Mouse (Mus musculus) embryonic fibroblast, embryonic 13.5 days (primary cell): Measurements from ENCODE around the gene Rundc1. TPM values are rescaled to one million over a fixed set of nuclear protein-coding genes. Genes with fewer than 3 reads are reported as not detected.
"Not testable (repeated sequence)": the region's sequence is repeated elsewhere in the genome, so short reads cannot be mapped to it uniquely, and the experiment has no call there.

ENCODE experiments used
- H3K27ac ChIP-seq: 2 replicates; pipeline ENCODE4 v1.5.1; 2012; ENCODE audit warnings: low read length, control low read depth, inconsistent platforms; ENCODE audit not compliant: insufficient read depth
- H3K4me1 ChIP-seq: 2 replicates; pipeline ENCODE4 v1.6.1; 2011; ENCODE audit warnings: low read length; ENCODE audit not compliant: control insufficient read depth, insufficient read depth
- H3K4me3 ChIP-seq: 2 replicates; pipeline ENCODE4 v1.5.1; 2011; ENCODE audit warnings: mild to moderate bottlenecking, control low read depth, low read length; ENCODE audit not compliant: insufficient read depth
- CTCF ChIP-seq: IDR thresholded peaks from 2 replicates; pipeline ENCODE4 v1.5.1; 2011; ENCODE audit warnings: mild to moderate bottlenecking, control low read depth, low read length, moderate library complexity, borderline replicate concordance; ENCODE audit not compliant: insufficient read depth
- POLR2A ChIP-seq: IDR thresholded peaks from 2 replicates; pipeline ENCODE4 v1.6.1; 2011; ENCODE audit warnings: low read depth, mild to moderate bottlenecking, control low read depth, low read length, moderate library complexity
- polyA plus RNA-seq: library from polyadenylated mRNA; stranded (reverse); fragments of >200 nt; gene quantifications from 2 replicates; pipeline ENCODE4 v1.2.4, GENCODE M21; 2011; ENCODE audit warnings: low read depth; ENCODE audit not compliant: missing spikeins, insufficient read length

Gene Rundc1
- polyA plus RNA-seq, 1 experiment, result 10.1 TPM

DNA sequence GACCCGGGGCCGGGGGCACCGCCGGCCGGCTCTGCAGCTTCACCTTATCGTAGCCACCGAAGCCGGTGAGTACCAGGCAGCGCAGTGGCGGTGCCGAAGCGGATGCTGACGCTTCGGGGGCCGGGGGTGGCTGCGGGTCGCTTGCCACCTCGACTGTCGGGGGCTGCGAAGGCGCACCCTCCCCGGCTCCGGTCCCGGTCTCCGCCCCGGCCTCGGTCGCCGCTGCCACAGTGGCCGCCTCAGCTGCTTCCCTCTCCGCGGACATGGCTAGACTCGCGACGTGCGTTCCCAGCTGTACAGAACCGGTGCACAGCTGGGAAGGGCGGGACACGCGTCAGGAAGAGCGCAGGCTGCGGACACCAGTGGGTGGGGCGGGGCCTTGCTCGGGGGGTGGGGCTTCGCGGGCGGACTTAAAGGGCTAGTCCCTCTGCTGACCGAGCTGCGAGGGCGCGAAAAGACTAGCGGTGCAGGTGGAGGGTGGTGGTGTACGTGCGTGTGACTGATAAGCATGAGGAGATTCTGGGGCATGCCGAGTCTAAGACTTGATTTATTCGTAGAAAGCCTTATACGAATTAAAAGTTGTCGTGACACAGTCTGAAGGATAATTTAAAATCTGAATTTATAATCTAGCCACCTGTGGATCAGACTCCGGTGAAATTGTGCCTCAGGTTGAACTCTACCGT, 41.1 kb downstream of the Rundc1 start, which contains the start of gene Vat1:
Gene Vat1, minus strand, starts transcription at position 362 of the 683 bp plus-strand sequence.
- 0 out of 2 replicates have a peak, but pooled peaks cover 10% of the 10 kb centered on the region for H3K4me1 ChIP-seq
- TF ChIP-seq CTCF (no peak), POLR2A (peak; percentile 97)
- peak within 1 kb of the TSS; percentile 57 for H3K4me3 ChIP-seq
- H3K27ac ChIP-seq, result peak within 1 kb of the TSS; percentile 76

DNA sequence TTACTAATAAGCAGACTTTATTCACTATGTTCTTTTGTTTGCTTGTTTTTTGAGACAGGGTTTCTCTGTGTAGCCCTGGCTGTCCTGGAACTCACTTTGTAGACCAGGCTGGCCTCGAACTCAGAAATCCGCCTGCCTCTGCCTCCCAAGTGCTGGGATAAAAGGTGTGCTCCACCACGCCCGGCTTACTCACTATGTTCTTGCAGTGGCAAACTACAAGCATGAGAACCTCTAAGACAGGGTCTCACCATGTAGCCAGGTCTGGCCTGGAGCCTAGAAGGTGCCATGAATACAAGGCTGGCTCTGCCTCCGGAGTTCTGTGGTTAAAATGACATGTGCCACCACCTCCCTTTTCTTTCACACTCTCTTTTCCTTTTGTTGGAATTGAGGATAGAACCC, 41.7 kb downstream of the Rundc1 start:
- H3K4me3 ChIP-seq, result peak overlapping the region; percentile 57
- not testable (repeated sequence) for H3K4me1 ChIP-seq, H3K27ac ChIP-seq

DNA sequence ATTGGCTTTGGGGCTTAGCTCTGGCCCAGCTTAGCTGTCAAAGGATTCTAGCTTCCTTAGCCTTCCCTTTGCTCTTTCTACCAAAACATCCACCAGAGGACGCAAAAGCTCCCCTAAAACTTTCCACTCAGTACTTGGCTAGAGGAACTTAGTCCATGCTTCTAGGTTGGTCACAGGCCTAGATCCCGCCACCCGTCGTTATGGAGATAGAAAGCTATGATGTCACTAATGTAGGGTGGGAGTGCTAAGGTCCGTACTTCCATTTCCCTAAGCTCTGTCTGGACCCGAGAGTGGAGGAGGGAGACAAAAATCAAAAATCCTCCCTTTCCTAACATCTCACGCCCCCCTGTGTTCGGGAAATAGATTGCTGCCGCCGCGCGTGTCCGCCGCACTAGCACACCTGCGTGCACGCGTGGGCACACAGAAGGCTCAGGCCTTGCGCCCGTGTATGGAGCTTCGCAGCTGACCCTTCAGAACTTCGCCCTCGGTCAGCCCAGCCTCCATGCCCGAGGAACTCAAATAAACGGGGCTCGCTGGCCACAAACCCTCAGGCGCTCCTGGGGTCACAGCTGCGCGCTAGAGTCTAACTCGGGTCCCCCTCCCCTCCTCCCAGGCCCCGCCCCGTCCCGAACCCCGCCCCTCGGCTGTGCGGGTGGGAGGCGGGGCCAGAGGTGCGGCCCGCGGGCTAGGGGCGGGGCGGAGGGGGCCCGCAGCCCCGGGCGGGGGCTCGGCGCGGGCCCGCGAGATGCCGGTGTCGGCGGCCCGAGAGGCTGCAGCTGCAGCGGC, 42.8 kb downstream of the Rundc1 start:
- H3K4me1 ChIP-seq, result 0 out of 2 replicates have a peak, but pooled peaks cover 5% of the 10 kb centered on the region
- TF ChIP-seq POLR2A, result 0 out of 2 replicates have a peak, but pooled peaks have one; percentile 18
- TF ChIP-seq CTCF, result 0 out of 2 replicates have a peak, but pooled peaks have one; percentile 14
- H3K27ac ChIP-seq, result no peak overlapping the region
- H3K4me3 ChIP-seq, result peak overlapping the region; percentile 71

DNA sequence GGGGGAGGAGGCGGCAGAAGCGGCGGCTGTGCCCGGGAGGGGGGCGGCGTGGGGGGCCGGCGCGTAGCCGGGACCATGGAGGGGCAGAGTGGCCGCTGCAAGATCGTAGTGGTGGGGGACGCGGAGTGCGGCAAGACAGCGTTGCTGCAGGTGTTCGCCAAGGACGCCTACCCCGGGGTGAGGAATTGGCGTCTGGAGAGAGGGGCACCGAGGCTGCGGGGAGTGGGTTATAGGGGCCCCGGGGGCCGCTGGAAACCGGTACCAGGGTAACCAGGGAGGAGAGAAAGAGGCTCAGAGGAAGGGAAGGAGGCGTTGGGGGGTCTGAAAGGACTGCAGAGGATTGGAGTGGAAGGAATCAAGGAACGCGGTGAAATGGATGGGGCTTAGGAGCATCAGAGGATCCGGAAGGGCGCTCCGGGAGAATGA, 43.4 kb downstream of the Rundc1 start:
- H3K27ac ChIP-seq, result no peak overlapping the region
- peak overlapping the region; percentile 71 for H3K4me3 ChIP-seq
- TF ChIP-seq CTCF, result no peak
- TF ChIP-seq POLR2A, result peak; percentile 5; the same call in 1 of the 2 replicates
- 0 out of 2 replicates have a peak, but pooled peaks cover 5% of the 10 kb centered on the region for H3K4me1 ChIP-seq

DNA sequence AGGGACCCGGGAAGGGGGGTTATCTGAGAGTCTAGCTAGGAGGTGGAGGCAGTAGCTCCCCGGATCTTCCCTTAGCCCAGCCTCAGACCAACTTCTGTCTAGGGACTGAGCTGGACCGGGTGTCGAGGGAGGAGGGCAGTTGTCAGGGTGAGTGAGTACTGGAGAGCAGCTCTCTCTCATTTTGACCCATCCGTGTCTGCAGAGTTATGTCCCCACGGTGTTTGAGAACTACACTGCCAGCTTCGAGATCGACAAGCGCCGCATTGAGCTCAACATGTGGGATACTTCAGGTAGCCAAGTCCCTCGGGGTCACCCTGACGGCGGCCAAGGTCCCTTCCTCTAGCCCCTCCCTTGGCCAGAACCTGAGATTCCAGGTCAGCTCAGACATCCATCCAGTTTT, 43.8 kb downstream of the Rundc1 start:
- no peak overlapping the region for H3K27ac ChIP-seq
- H3K4me3 ChIP-seq, result peak overlapping the region; percentile 71
- no peak for TF ChIP-seq POLR2A
- no peak for TF ChIP-seq CTCF
- H3K4me1 ChIP-seq, result 0 out of 2 replicates have a peak, but pooled peaks cover 5% of the 10 kb centered on the region

DNA sequence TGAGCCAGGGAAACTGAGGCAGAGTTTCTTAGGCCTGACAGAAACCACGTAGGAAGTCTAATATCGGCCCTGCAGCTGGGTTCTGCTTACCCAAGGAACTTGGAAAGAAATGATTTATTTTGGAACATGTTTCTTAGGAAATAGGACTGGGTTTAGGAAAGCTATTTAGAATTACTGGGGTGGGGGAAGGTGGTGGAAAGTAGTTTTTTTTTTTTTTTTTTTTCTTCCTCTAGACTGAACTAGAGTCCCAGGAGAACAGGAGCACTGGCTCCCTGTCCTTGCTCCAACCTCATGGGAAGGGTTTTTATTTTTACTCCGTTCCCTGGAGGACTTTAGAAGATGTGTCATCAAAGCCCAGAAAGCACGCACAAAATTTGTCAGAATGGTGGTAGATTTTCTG, 44.3 kb downstream of the Rundc1 start:
- Histone ChIP-seq H3K4me1 (0 out of 2 replicates have a peak, but pooled peaks cover 5% of the 10 kb centered on the region), H3K4me3 (no peak overlapping the region), H3K27ac (no peak overlapping the region)
- no peak for TF ChIP-seq CTCF
- no peak for TF ChIP-seq POLR2A

DNA sequence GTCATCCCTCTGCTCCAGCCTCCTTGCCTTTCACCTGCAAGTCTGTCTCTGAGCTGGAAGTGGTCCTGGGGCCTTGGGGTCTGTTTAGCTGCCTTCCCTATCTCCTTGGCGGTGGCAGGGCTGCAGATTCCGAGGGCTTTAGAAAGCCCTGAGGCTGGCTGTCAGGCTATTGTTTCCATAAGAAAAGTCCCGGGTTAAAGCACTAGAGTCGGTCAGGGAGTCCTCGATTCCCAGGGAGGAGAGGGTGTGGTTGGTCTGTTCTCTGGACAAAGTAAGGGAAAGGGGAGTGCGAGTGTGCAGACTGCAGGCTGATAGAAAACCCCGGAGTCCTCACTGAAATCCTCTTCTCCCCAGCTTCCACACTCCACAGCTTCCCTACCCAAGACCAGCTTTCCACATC, 45.3 kb downstream of the Rundc1 start:
- no peak for TF ChIP-seq CTCF
- no peak for TF ChIP-seq POLR2A
- Histone ChIP-seq H3K4me1 (0 out of 2 replicates have a peak, but pooled peaks cover 5% of the 10 kb centered on the region), H3K4me3 (no peak overlapping the region), H3K27ac (no peak overlapping the region)

DNA sequence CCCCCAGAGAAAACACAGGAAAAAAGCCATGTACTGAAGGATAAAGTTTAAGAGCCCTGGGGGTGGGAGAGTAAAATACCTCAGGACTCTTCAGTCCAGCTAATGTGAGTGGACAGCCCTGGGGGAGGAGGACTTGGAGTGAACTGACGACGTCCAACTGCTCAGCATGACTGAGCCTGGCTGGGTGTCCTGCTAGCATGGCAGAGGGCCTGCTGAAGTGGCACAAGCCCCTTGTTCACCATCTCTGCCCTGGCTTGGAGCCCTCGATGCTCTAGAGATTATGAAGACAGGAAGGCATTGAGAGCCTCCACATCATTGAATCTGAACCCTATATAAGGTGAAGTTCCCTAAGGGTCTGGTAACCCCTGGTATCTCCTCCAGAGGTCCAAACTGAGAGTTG, 47.0 kb downstream of the Rundc1 start:
- no peak overlapping the region for H3K27ac ChIP-seq
- no peak overlapping the region for H3K4me3 ChIP-seq
- TF ChIP-seq POLR2A (no peak), CTCF (no peak)
- H3K4me1 ChIP-seq, result 0 out of 2 replicates have a peak, but pooled peaks cover 5% of the 10 kb centered on the region

DNA sequence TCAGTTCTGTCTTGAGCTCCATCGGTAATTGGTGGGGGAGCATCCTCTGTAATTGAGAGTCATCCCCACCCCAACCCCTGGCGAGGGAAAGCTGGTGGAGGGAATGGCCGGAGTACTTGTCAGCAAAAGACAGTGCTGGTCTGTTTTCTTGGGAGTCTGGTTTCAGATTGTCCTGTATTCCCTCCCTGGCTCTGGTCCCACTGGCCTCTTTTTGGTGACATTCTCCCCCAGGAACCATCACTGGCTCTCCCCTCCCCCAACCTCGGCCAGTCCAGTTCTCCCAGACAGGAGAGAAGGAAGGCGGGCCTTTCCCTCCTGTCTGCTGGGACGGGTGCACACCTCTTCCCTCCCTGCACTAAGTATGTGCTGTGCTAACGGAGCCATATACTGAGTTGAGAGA, 47.5 kb downstream of the Rundc1 start:
- Histone ChIP-seq H3K4me1 (0 out of 2 replicates have a peak, but pooled peaks cover 5% of the 10 kb centered on the region), H3K4me3 (no peak overlapping the region), H3K27ac (no peak overlapping the region)
- no peak for TF ChIP-seq CTCF
- TF ChIP-seq POLR2A, result no peak

DNA sequence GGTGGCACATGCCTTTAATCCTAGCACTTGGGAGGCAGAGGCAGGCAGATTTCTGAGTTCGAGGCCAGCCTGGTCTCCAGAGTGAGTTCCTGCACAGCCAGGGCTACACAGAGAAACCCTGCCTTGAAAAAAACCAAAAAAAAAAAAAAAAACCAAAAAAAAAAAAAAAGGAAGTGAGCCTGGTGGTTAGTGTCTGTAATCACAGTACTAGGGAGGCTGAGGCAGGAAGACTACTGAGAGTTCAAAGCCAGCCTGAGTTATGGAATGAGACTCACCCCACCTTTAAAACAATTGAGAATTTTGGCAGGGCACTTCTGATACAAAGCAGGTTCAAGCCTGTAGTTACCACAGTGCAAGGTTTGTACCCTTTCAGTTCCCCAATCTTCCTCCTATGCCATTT, 48.8 kb downstream of the Rundc1 start:
- H3K4me1 ChIP-seq, H3K27ac ChIP-seq, H3K4me3 ChIP-seq: not testable (repeated sequence)
